Mouse (Mus musculus): ENCODE data around the gene Gm20388. TPM values are rescaled to one million over a fixed set of nuclear protein-coding genes. Genes with fewer than 3 reads are reported as not detected.
A peak's percentile ranks its signal among the peaks of the same experiment; 100 is the strongest.

The Gm20388 gene
- polyA plus RNA-seq, 1 experiment from 2014 or later = not detected

DNA sequence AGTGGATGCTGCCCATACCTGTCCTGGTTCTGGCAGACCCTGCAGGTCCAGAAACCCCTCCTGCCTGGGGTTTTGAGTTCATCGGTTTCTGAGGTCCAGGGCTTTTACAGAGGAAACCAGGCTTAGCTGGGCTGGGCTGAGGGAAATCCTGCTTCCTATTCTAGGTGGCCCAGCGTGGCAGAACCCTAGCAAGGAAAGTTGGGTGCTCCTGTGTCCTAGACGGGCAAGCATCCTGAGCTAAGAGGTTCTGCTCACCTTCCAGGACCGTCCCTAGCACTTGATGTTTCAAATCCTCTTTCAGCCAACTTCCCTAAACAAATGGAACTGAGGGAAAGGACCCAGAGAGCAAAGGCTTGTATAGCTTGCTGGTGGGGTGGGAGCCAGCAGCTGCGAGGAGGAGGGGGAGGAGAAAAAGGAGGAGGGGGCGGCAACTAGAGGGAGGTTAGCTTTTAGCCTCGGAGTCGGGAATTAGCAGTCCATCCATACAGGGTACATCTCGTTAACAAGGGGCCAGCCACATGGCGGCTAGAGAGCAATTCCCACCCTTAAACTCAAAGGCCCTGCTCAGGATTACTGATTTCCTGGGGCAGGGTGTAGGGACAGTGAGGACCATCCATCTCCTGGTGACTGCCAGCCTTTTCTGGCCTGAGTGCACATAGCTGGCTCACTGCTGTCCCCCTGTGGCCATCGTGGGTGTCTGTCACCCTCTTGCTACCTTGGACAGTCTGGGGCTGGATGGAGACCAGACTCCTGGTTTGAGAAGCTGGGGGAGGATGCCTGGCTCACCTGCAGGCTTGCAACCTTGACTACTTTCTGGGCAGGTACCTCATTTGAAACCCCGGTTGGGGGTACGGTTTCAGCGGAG, 624.1 kb downstream of the Gm20388 start:
- WGBS = 26% methylated on average over 14 of the region's 14 CpGs
- Histone ChIP-seq H3K4me2 (ENCODE audit: low read length) (peak overlapping the region; percentile 96; the same call in 1 of the 2 replicates), H3K27ac (replicated peaks in 1 of 2; ENCODE audit: control insufficient read depth in 1 of 2, insufficient read depth in 1 of 2, low read depth in 2 of 2, low read length in 2 of 2) (no peak overlapping the region), H3K4me3 (ENCODE audit: control insufficient read depth in 1 of 2, insufficient read depth in 1 of 2, low read depth in 1 of 2, low read length in 2 of 2) (peak overlapping the region in 1 of 2 experiments; percentile 73; a peak in 1 of 4 replicates), H3K27me3 (ENCODE audit: control insufficient read depth, insufficient read depth, low read length) (no peaks in the 10 kb centered on the region), H3K36me3 (ENCODE audit: control insufficient read depth, insufficient read depth, low read length) (no peaks in the 10 kb centered on the region), H3K9ac (ENCODE audit: low read length) (no peak overlapping the region; the same call in 1 of the 2 replicates), H3K9me3 (ENCODE audit: control insufficient read depth, low read length) (no peaks in the 10 kb centered on the region), H3K4me1 (ENCODE audit: control insufficient read depth in 2 of 2, insufficient read depth in 2 of 2, low read length in 2 of 2) (peaks cover 42 to 74% of the 10 kb centered on the region in 2 experiments)
- ATAC-seq (ENCODE audit: insufficient number of reproducible peaks, insufficient read depth, low FRiP score, low read depth) = peak; percentile 16; the same call in 1 of the 2 replicates

DNA sequence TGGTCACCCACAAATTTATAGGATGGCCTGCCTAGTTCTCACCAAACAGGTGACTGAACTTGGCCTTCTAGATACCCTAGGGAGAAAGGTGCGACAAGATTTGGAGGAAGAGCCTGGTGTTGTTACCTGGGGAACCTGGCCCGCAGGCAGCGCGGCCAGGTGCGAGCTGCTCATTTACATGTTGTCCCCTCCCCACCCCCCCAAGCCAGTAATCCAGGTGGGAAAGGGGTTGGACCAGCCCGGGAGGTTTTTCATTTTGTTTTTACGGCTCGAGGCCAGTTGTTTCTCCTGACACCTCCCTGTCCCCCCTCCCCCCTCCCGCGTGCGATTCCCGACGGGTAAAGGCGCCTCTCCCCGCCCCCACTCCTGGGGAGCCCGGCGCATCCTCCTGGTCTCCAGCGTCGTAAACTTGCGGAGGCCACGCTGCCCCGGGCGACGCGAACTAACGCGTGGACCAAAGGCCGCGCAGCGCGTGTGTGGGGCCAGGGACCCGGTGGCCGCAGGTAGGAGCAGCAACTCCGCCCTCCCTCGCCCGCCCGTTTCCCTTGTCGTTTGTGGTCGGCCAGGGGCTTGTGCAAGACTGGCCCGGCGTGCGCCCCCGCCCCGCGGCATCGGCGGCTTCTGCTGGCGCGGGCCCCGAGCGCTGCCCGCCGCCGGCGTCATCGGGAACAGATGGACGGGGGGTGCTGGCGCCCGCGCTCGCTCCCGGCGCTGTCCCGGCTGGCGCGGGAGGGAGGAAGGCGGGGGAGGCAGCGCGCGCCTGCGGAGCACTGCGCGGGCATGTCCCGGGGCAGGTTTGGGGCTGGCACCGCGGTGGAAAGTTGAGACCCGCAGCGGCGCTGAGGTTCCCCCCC, 625.0 kb downstream of the Gm20388 start:
- Histone ChIP-seq H3K4me2 (ENCODE audit: low read length) (peak overlapping the region; percentile 96), H3K27ac (replicated peaks in 1 of 2; ENCODE audit: control insufficient read depth in 1 of 2, insufficient read depth in 1 of 2, low read depth in 2 of 2, low read length in 2 of 2) (peak overlapping the region; percentile 80 to 97), H3K36me3 (ENCODE audit: control insufficient read depth, insufficient read depth, low read length) (no peaks in the 10 kb centered on the region), H3K9me3 (ENCODE audit: control insufficient read depth, low read length) (no peaks in the 10 kb centered on the region), H3K27me3 (ENCODE audit: control insufficient read depth, insufficient read depth, low read length) (no peaks in the 10 kb centered on the region), H3K9ac (ENCODE audit: low read length) (peak overlapping the region; percentile 89), H3K4me3 (ENCODE audit: control insufficient read depth in 1 of 2, insufficient read depth in 1 of 2, low read depth in 1 of 2, low read length in 2 of 2) (peak overlapping the region; percentile 69 to 73), H3K4me1 (ENCODE audit: control insufficient read depth in 2 of 2, insufficient read depth in 2 of 2, low read length in 2 of 2) (peaks cover 50 to 83% of the 10 kb centered on the region in 2 experiments)
- WGBS = under 1% methylated on average over 77 of the region's 79 CpGs
- ATAC-seq (ENCODE audit: insufficient number of reproducible peaks, insufficient read depth, low FRiP score, low read depth) = no peak; the same call in 1 of the 2 replicates

- no peaks in the 10 kb centered on the region for H3K36me3 ChIP-seq (ENCODE audit: control insufficient read depth, insufficient read depth, low read length)
- WGBS = under 1% methylated on average over 59 of the region's 61 CpGs
- peak overlapping the region; percentile 80 to 97 for H3K27ac ChIP-seq (replicated peaks in 1 of 2; ENCODE audit: control insufficient read depth in 1 of 2, insufficient read depth in 1 of 2, low read depth in 2 of 2, low read length in 2 of 2)
- H3K9me3 ChIP-seq (ENCODE audit: control insufficient read depth, low read length) = no peaks in the 10 kb centered on the region
- H3K4me2 ChIP-seq (ENCODE audit: low read length) = peak overlapping the region; percentile 96
- H3K4me3 ChIP-seq (ENCODE audit: control insufficient read depth in 1 of 2, insufficient read depth in 1 of 2, low read depth in 1 of 2, low read length in 2 of 2) = peak overlapping the region; percentile 69 to 73
- no peaks in the 10 kb centered on the region for H3K27me3 ChIP-seq (ENCODE audit: control insufficient read depth, insufficient read depth, low read length)
- H3K9ac ChIP-seq (ENCODE audit: low read length) = peak overlapping the region; percentile 89
- H3K4me1 ChIP-seq (ENCODE audit: control insufficient read depth in 2 of 2, insufficient read depth in 2 of 2, low read length in 2 of 2) = peaks cover 44 to 83% of the 10 kb centered on the region in 2 experiments
- ATAC-seq (ENCODE audit: insufficient number of reproducible peaks, insufficient read depth, low FRiP score, low read depth) = peak; percentile 17
Measured at GRCm38 (mm10) chr8:120536306-120537206, 625.9 kb downstream of the Gm20388 start.

GRCm38 (mm10) chr8:120537207-120537817, 626.7 kb downstream of the Gm20388 start:
- peaks cover 42 to 83% of the 10 kb centered on the region in 2 experiments for H3K4me1 ChIP-seq (ENCODE audit: control insufficient read depth in 2 of 2, insufficient read depth in 2 of 2, low read length in 2 of 2)
- no peaks in the 10 kb centered on the region for H3K9me3 ChIP-seq (ENCODE audit: control insufficient read depth, low read length)
- under 1% methylated on average over 66 of the region's 79 CpGs for WGBS

DNA sequence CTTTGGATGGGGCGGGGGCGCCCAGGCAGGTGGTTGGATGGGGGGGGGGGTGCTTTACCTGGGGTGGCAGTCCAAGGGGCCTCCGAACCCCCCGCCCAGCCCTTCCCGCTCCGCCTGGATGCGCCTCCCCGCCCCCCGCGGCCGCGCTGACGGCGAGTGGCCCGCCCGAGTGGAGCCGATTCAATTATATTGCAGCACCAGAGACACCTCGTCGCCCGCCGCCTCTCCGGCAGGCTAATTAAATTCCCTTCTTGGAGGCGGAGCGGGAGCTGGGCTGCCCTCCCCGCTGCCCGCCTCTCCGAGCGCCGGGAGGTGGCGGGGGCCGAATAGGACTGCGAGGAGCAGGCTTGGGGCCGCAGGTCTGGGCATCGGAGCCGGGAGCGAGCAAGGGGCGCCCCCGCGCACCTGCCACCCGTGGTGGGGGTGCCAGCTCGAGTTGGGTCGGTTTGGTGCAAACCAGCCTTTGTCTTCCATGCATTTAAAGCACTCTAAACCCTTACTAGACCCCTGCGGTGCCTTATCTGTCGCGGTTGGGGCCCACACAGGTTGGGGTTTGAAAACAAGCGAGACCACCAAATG, 627.3 kb downstream of the Gm20388 start:
- peak overlapping the region; percentile 89 for H3K9ac ChIP-seq (ENCODE audit: low read length)
- no peaks in the 10 kb centered on the region for H3K36me3 ChIP-seq (ENCODE audit: control insufficient read depth, insufficient read depth, low read length)
- H3K9me3 ChIP-seq (ENCODE audit: control insufficient read depth, low read length) = no peaks in the 10 kb centered on the region
- peaks cover 44 to 83% of the 10 kb centered on the region in 2 experiments for H3K4me1 ChIP-seq (ENCODE audit: control insufficient read depth in 2 of 2, insufficient read depth in 2 of 2, low read length in 2 of 2)
- peak overlapping the region; percentile 80 to 97 for H3K27ac ChIP-seq (replicated peaks in 1 of 2; ENCODE audit: control insufficient read depth in 1 of 2, insufficient read depth in 1 of 2, low read depth in 2 of 2, low read length in 2 of 2)
- under 1% methylated on average over 45 of the region's 46 CpGs for WGBS
- peak overlapping the region; percentile 96 for H3K4me2 ChIP-seq (ENCODE audit: low read length)
- H3K4me3 ChIP-seq (ENCODE audit: control insufficient read depth in 1 of 2, insufficient read depth in 1 of 2, low read depth in 1 of 2, low read length in 2 of 2) = peak overlapping the region; percentile 69 to 73
- no peaks in the 10 kb centered on the region for H3K27me3 ChIP-seq (ENCODE audit: control insufficient read depth, insufficient read depth, low read length)
- ATAC-seq (ENCODE audit: insufficient number of reproducible peaks, insufficient read depth, low FRiP score, low read depth) = no peak

More at GRCm38 (mm10) chr8:120537207-120537817, 626.7 kb downstream of the Gm20388 start:
- ATAC-seq (ENCODE audit: insufficient number of reproducible peaks, insufficient read depth, low FRiP score, low read depth) = peak; percentile 66
- Histone ChIP-seq H3K9ac (ENCODE audit: low read length) (peak overlapping the region; percentile 89), H3K36me3 (ENCODE audit: control insufficient read depth, insufficient read depth, low read length) (no peaks in the 10 kb centered on the region), H3K4me2 (ENCODE audit: low read length) (peak overlapping the region; percentile 96), H3K27me3 (ENCODE audit: control insufficient read depth, insufficient read depth, low read length) (no peaks in the 10 kb centered on the region), H3K27ac (replicated peaks in 1 of 2; ENCODE audit: control insufficient read depth in 1 of 2, insufficient read depth in 1 of 2, low read depth in 2 of 2, low read length in 2 of 2) (peak overlapping the region; percentile 80 to 97), H3K4me3 (ENCODE audit: control insufficient read depth in 1 of 2, insufficient read depth in 1 of 2, low read depth in 1 of 2, low read length in 2 of 2) (peak overlapping the region; percentile 69 to 73)

DNA sequence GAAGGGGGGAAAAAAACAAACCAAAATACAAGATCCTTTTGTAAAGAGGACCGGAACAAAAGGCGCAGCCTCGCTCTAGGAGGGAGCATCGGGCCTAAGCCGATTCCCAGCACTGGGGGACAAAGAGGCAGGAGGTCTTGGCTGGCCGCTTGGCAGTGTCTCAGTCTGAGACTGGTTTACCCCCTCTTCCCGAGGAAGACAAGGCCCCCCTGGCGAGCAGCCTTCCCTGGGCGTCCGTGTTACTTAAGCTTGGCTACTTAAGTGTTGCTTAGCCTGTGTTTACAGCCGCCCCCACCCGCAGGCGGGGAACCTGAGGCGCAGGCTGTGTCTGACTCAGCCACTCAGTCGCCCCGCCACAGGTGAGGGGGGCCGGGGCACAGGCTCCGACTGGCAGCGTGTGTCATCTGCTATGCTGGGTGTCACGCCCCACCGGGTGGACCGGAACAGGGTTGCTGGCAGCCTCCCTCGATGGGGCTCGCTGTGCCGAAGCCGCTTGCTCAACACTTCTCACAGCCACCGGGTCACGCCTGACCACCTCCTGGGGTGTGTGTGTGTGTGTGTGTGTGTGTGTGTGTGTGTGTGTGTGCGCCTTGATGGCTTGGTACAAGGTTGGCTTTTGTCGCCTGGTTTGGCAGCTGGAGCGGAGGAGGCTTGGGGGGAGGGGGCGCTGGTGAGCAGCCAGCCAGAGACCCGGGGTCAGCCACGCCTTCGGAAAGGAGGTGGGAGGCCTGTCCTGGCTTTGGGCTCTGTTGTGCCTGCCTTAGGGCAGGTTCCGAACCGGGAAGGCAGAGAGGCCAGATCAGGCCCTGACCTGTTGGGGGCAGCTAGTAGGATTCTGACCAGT, 628.0 kb downstream of the Gm20388 start:
- Histone ChIP-seq H3K4me1 (ENCODE audit: control insufficient read depth in 2 of 2, insufficient read depth in 2 of 2, low read length in 2 of 2) (peaks cover 47 to 83% of the 10 kb centered on the region in 2 experiments), H3K36me3 (ENCODE audit: control insufficient read depth, insufficient read depth, low read length) (no peaks in the 10 kb centered on the region), H3K27ac (replicated peaks in 1 of 2; ENCODE audit: control insufficient read depth in 1 of 2, insufficient read depth in 1 of 2, low read depth in 2 of 2, low read length in 2 of 2) (peak overlapping the region; percentile 80 to 97), H3K9me3 (ENCODE audit: control insufficient read depth, low read length) (no peaks in the 10 kb centered on the region), H3K4me3 (ENCODE audit: control insufficient read depth in 1 of 2, insufficient read depth in 1 of 2, low read depth in 1 of 2, low read length in 2 of 2) (peak overlapping the region; percentile 69 to 73), H3K27me3 (ENCODE audit: control insufficient read depth, insufficient read depth, low read length) (no peaks in the 10 kb centered on the region), H3K9ac (ENCODE audit: low read length) (peak overlapping the region; percentile 89), H3K4me2 (ENCODE audit: low read length) (peak overlapping the region; percentile 96)
- ATAC-seq (ENCODE audit: insufficient number of reproducible peaks, insufficient read depth, low FRiP score, low read depth) = 0 out of 2 replicates have a peak, but pooled peaks have one; percentile 5
- WGBS = 2% methylated on average over 35 of the region's 37 CpGs

Measured in heart, embryonic 14.5 days (tissue).